Mouse (Mus musculus) neural tube, embryonic 14.5 days (tissue): ENCODE data around the gene Hdac1. TPM values are rescaled to one million over a fixed set of nuclear protein-coding genes. Genes with fewer than 3 reads are reported as not detected.

Experiments
- ATAC-seq: fragments of 200-750 bp; cut with Nextera tagmentation; 2 replicates; pipeline ENCODE4 v1.8.0; 2017; ENCODE audit warnings: low read depth, mild to moderate bottlenecking, moderate TSS enrichment, moderate library complexity
- H3K27ac ChIP-seq: fragments of 300-500 bp; sonication (generic); 2 replicates; pipeline ENCODE4 v1.5.1; 2014; ENCODE audit warnings: low read depth, mild to moderate bottlenecking, control low read depth, low read length, moderate library complexity, mixed read lengths
- H3K27me3 ChIP-seq: fragments of 300-500 bp; sonication (generic); 2 replicates; pipeline ENCODE4 v1.6.1; 2014; ENCODE audit warnings: low read length; ENCODE audit not compliant: control insufficient read depth, insufficient read depth
- H3K36me3 ChIP-seq: fragments of 300-500 bp; sonication (generic); 2 replicates; pipeline ENCODE4 v1.6.1; 2014; ENCODE audit warnings: low read length, mixed read lengths; ENCODE audit not compliant: control insufficient read depth, insufficient read depth
- H3K4me1 ChIP-seq: fragments of 300-500 bp; sonication (generic); 2 replicates; pipeline ENCODE4 v1.6.1; 2014; ENCODE audit warnings: low read length; ENCODE audit not compliant: control insufficient read depth, insufficient read depth
- H3K4me2 ChIP-seq: fragments of 300-500 bp; sonication (generic); 2 replicates; pipeline ENCODE4 v1.6.1; 2014; ENCODE audit warnings: mild to moderate bottlenecking, low read depth, low read length, control low read depth
- H3K4me3 ChIP-seq: fragments of 300-500 bp; sonication (generic); 2 replicates; pipeline ENCODE4 v1.5.1; 2014; ENCODE audit warnings: low read depth, low read length, control low read depth, mixed read lengths
- H3K9ac ChIP-seq: fragments of 300-500 bp; sonication (generic); replicated peaks from 2 replicates; pipeline ENCODE4 v1.6.1; 2014; ENCODE audit warnings: low read depth, mild to moderate bottlenecking, control low read depth, low read length, mixed read lengths
- H3K9me3 ChIP-seq: fragments of 300-500 bp; sonication (generic); 2 replicates; pipeline ENCODE4 v1.6.1; 2016; ENCODE audit warnings: low read length; ENCODE audit not compliant: control insufficient read depth
- WGBS: fragments of 180-500 bp; shearing (Covaris S2); extraction: QIAGEN DNeasy Blood & Tissue Kit; methylation state at CpG from one replicate; pipeline ENCODE4 v1.1.7; 2014; 5-methylcytosine and 5-hydroxymethylcytosine counted together
- polyA plus RNA-seq: library from polyadenylated mRNA; unstranded; fragments of >200 nt; fragmentation: Nextera tagmentation; extraction: Ambion mirVana; gene quantifications from 2 replicates; pipeline ENCODE4 v1.2.1, GENCODE M21; 2014

The Hdac1 gene
- polyA plus RNA-seq, 1 experiment from 2014 or later: 67.2 TPM

DNA sequence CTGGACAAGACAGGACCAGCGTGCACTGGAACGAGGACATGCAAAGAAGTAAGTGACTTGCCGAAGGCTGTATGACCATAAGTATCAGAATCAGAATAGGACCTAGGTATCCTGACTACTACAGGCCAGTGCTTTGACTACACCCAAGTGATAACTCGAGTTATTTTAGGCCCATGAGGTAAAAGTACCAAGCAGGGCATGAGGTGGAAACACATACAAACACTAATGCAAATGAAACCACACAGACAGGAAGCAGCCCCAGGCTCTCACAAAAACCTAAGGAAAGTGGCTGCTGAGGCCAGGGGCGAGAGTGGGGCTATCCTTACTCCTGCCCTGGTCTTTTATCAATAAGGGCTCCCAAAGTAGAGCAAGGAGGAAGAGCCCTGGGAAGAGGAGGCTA is 17.2 kb downstream of the Hdac1 start:
- H3K4me3 ChIP-seq: no peak overlapping the region
- no peak for ATAC-seq
- no peak overlapping the region for H3K27ac ChIP-seq
- H3K9me3 ChIP-seq: no peaks in the 10 kb centered on the region
- 95% methylated on average over 5 of the region's 5 CpGs for WGBS
- no peak overlapping the region for H3K9ac ChIP-seq
- no peaks in the 10 kb centered on the region for H3K27me3 ChIP-seq
- peaks cover 46% of the 10 kb centered on the region for H3K36me3 ChIP-seq
- no peaks in the 10 kb centered on the region for H3K4me1 ChIP-seq
- H3K4me2 ChIP-seq: no peak overlapping the region

DNA sequence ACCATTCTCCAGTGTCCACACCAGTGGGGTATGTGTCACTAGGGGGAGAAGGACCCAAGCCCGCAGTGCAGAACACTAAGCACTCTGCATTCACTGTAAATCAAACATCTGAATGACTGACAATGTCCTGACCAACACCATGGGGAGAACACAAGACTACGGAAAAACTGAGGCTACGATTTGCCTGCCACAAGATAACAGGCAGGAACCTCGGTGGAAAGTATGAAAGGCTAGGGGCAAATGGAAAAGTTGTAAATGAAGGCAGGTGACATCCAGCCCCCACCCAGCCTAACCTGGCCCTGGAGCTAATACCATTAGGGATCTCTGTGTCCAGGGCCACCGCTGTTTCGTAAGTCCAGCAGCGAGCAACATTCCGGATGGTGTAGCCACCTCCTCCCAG is 24.0 kb downstream of the Hdac1 start:
- 92% methylated on average over 8 of the region's 8 CpGs for WGBS
- Histone ChIP-seq H3K9ac (no peak overlapping the region), H3K27ac (no peak overlapping the region), H3K4me2 (no peak overlapping the region), H3K27me3 (no peaks in the 10 kb centered on the region), H3K4me3 (no peak overlapping the region), H3K36me3 (peaks cover 39% of the 10 kb centered on the region), H3K4me1 (peaks cover 4% of the 10 kb centered on the region; the same call in 1 of the 2 replicates), H3K9me3 (no peaks in the 10 kb centered on the region)
- ATAC-seq: no peak

DNA sequence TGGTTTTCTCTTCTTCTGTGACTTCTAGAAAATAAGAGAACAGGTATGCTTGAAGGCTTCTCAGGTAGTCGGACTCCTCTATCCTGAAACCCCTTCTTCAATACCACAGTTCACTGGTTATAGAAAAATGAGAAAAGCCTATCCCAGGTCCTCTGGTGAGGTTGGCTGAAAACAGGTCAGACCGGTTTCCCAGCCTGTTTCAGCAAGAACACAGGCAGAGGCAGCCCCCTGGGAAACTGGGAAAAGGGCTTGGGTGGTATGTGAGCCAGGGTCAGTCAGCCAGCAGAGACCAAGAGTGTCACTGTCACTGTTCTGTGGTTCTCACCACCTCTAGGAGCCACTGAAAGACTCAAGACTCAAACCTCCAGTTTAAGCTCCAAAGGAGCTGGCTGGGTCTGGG is 25.6 kb downstream of the Hdac1 start:
- peaks cover 4% of the 10 kb centered on the region; the same call in 1 of the 2 replicates for H3K4me1 ChIP-seq
- no peak overlapping the region for H3K9ac ChIP-seq
- 58% methylated on average over 2 of the region's 2 CpGs for WGBS
- no peak overlapping the region for H3K4me3 ChIP-seq
- ATAC-seq: no peak
- no peak overlapping the region for H3K27ac ChIP-seq
- H3K27me3 ChIP-seq: no peaks in the 10 kb centered on the region
- H3K4me2 ChIP-seq: 0 out of 2 replicates have a peak overlapping the region, but pooled peaks have one; percentile 8
- H3K9me3 ChIP-seq: no peaks in the 10 kb centered on the region
- H3K36me3 ChIP-seq: peaks cover 27% of the 10 kb centered on the region

- peak; percentile 51 for ATAC-seq
- no peaks in the 10 kb centered on the region for H3K9me3 ChIP-seq
- H3K9ac ChIP-seq: peak overlapping the region; percentile 100
- H3K4me3 ChIP-seq: peak overlapping the region; percentile 99
- no peaks in the 10 kb centered on the region for H3K27me3 ChIP-seq
- H3K36me3 ChIP-seq: peaks cover 18% of the 10 kb centered on the region
- WGBS: 0% methylated on average over 32 of the region's 35 CpGs
- H3K4me2 ChIP-seq: peak overlapping the region; percentile 73
- peak overlapping the region; percentile 97 for H3K27ac ChIP-seq
- peaks cover 9% of the 10 kb centered on the region; the same call in 1 of the 2 replicates for H3K4me1 ChIP-seq
Measured at GRCm38 (mm10) chr4:129514300-129514898, 28.1 kb downstream of the Hdac1 start.

DNA sequence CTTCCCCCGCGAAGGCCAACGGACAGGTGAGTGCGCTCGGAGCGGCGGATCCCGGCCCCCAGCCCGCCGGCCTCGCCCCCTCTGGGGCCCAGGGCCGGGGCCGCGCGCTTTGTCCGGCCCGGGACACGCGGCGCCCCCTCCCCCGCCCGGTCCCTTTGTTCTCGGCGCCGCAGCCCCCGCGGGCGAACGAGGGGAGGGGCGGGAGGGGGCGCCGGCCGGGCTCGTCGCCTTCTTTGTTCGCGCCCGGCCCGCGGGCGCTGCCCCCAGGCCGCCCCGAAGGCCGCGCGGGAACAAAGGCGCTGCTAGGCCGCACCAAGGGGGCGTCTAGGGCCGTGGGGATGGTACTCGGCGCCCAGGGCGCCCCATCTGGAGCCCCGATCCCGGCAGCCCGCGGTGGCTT is 28.6 kb downstream of the Hdac1 start:
- ATAC-seq: peak; percentile 35
- Histone ChIP-seq H3K4me1 (peaks cover 13% of the 10 kb centered on the region; the same call in 1 of the 2 replicates), H3K4me2 (peak overlapping the region; percentile 73; the same call in 1 of the 2 replicates), H3K27ac (peak overlapping the region; percentile 97), H3K4me3 (peak overlapping the region; percentile 99), H3K27me3 (no peaks in the 10 kb centered on the region), H3K36me3 (peaks cover 18% of the 10 kb centered on the region), H3K9me3 (no peaks in the 10 kb centered on the region), H3K9ac (peak overlapping the region; percentile 100)
- WGBS: 0% methylated on average over 15 of the region's 57 CpGs

- peak; percentile 84 for ATAC-seq
- H3K4me1 ChIP-seq: peaks cover 14% of the 10 kb centered on the region; the same call in 1 of the 2 replicates
- 9% methylated on average over 27 of the region's 47 CpGs for WGBS
Measured at GRCm38 (mm10) chr4:129513086-129513767, 29.3 kb downstream of the Hdac1 start, which contains the start of gene Marcksl1. Marcksl1 (plus strand) TSS chr4:129513581.

DNA sequence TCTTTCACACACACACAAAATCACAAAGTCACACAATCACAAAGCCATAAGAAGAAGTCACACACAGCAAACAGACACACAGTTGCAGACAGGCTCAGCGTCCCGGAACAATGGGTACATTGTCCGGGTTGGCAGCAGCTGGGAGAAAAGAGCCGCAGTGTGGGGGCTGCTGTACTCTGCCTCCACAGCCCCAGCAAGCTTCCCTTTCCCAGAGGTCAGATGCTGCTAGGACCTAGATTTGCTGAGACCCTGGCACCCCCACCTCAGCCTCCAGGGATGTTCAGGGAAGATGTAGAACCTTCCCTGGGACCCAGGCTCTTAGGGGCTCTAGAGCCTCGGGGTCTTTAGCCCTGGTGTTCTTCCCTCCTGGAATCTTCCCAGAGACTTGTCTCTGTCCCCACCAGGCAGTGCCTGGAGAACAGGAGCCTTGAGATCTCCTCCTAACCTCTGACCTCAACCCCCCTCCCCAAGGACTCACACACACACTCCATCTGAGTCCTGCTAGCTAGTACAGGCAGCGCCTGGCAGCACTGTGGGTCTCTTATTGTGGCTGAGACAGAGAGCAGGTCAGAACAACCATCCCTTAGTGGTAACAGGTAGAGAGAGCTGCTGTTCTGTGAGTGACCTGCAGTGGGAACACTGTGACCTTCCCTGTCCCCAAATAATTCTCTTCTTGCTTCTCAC is 31.0 kb downstream of the Hdac1 start:
- H3K4me3 ChIP-seq: no peak overlapping the region
- no peak for ATAC-seq
- H3K27me3 ChIP-seq: no peaks in the 10 kb centered on the region
- 14% methylated on average over 6 of the region's 6 CpGs for WGBS
- peaks cover 2% of the 10 kb centered on the region; the same call in 1 of the 2 replicates for H3K36me3 ChIP-seq
- no peak overlapping the region for H3K9ac ChIP-seq
- H3K27ac ChIP-seq: peak overlapping the region; percentile 58; the same call in 1 of the 2 replicates
- peaks cover 14% of the 10 kb centered on the region; the same call in 1 of the 2 replicates for H3K4me1 ChIP-seq
- no peaks in the 10 kb centered on the region for H3K9me3 ChIP-seq
- H3K4me2 ChIP-seq: no peak overlapping the region

More at GRCm38 (mm10) chr4:129513086-129513767, 29.3 kb downstream of the Hdac1 start, which contains the start of gene Marcksl1:
- Histone ChIP-seq H3K4me2 (peak within 1 kb of the TSS; percentile 73), H3K9ac (peak within 1 kb of the TSS; percentile 100), H3K9me3 (no peaks in the 10 kb centered on the region), H3K36me3 (peaks cover 12% of the 10 kb centered on the region), H3K4me3 (peak within 1 kb of the TSS; percentile 99), H3K27ac (peak within 1 kb of the TSS; percentile 97), H3K27me3 (no peaks in the 10 kb centered on the region)

- no peaks in the 10 kb centered on the region for H3K27me3 ChIP-seq
- H3K4me3 ChIP-seq: no peak overlapping the region
- H3K9me3 ChIP-seq: no peaks in the 10 kb centered on the region
- no peak overlapping the region for H3K4me2 ChIP-seq
- H3K36me3 ChIP-seq: no peaks in the 10 kb centered on the region
- ATAC-seq: no peak
- no peak overlapping the region for H3K9ac ChIP-seq
- H3K4me1 ChIP-seq: peaks cover 12% of the 10 kb centered on the region; the same call in 1 of the 2 replicates
- peak overlapping the region; percentile 58; the same call in 1 of the 2 replicates for H3K27ac ChIP-seq
- WGBS: 31% methylated on average over 6 of the region's 6 CpGs
Measured at GRCm38 (mm10) chr4:129510723-129511412, 31.6 kb downstream of the Hdac1 start.
